Mouse (Mus musculus) heart, postnatal 0 days (tissue): ENCODE data around the gene Pou2f3.

Source experiments
- CTCF ChIP-seq: IDR thresholded peaks from 2 replicates; pipeline ENCODE4 v1.5.1; 2016; ENCODE audit warnings: antibody characterized with exemption, control low read depth, low read depth
- EP300 ChIP-seq: IDR thresholded peaks from 2 replicates; pipeline ENCODE4 v1.6.1; 2016; ENCODE audit warnings: antibody characterized with exemption, low read depth

DNA sequence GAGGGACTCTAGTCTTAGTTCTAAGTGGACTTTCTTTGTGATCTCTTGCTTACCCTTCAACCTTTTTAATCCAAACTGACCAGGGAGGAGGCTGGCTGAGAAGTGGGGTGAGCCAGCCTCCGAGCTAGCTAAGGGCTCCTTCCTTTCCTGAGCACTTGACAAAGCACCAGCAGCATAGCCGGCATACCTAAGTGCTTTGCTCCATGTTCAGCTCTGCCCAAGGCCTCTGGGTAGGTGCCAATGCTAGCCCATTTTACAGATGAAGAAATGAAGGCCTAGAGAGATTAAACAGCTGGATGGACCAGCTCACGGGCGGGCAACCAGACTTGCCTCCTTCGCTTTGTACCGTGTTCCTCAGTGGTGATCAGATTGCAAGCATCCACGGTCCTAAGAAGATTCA lies 26.4 kb upstream of the Pou2f3 start:
- TF ChIP-seq CTCF = no peak
- TF ChIP-seq EP300 = no peak
